Comparison of ENCODE assay signal across 13 mouse cellular contexts in the genomic region with DNA sequence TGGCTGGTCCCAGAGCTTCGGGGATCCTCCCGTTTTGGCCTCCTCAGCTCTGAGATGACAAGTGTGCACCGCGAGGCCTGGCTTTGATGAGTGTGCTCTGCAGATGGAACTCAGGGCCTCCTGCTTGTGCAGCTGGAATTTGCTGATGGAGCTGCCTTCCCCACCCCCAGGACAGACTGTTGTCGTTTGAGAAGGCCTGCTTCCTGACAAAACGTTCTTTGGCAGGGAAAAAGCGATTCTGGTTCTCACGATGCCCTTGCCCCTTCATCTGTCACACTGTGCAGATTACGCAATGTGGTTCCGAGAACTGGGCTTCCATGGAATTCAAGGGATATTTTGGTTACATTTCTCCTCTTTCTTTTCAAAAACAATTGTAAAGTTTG. TPM values are rescaled to one million over a fixed set of nuclear protein-coding genes. Genes with fewer than 3 reads are reported as not detected.
DNase-seq lines count a peak whose midpoint lies in the region; ATAC-seq and TF ChIP-seq lines count a peak whose summit lies in the region.
"Had no signal": no experiment of that assay in that cellular context is flagged by ENCODE, and none has a peak within 500 bp of the region (broad histone marks: within the 10 kb centered on the region; RNA-seq: fewer than 3 reads in every experiment).

No protein-coding gene starts in this region.

- WGBS in heart, postnatal 0 days = 30% methylated on average over 10 of the region's 10 CpGs
- WGBS in lung, adult 2 months = 43% methylated on average over 10 of the region's 10 CpGs
- WGBS in stomach, postnatal 0 days = 30% methylated on average over 10 of the region's 10 CpGs

- no peak for TF ChIP-seq CTCF in heart, postnatal 0 days (IDR thresholded peaks at IDR 0.05; ENCODE audit: low read depth)
- TF ChIP-seq CTCF in lung, adult 2 months (IDR thresholded peaks at IDR 0.05; ENCODE audit: insufficient read depth, low read length) = no peak
- TF ChIP-seq CTCF in stomach, postnatal 0 days (IDR thresholded peaks at IDR 0.05; ENCODE audit: low read depth) = no peak

- DNase-seq in heart, postnatal 0 days (ENCODE audit: low spot score) = peak; percentile 12
- no peak for DNase-seq in heart, postnatal 25 days (ENCODE audit: low spot score)
- DNase-seq in lung, adult 18-20 months = peak; percentile 50 to 63
- no peak for DNase-seq in lung, adult 2 months
- peak; percentile 34 for DNase-seq in brain, adult 2 months (ENCODE audit: low read depth, low spot score)
- no peak for DNase-seq in stomach, postnatal 0 days (ENCODE audit: low spot score)
- DNase-seq in c-Kit-positive CD71-positive TER-119-positive erythroid progenitor cells, embryonic 14.5 days (ENCODE audit: low spot score) = no peak

- H3K27ac ChIP-seq in heart, postnatal 0 days (ENCODE audit: low read depth) = no peak overlapping the region
- 0 out of 2 replicates have a peak overlapping the region, but pooled peaks have one; percentile 5 for H3K27ac ChIP-seq in stomach, postnatal 0 days (replicated peaks)
- H3K27ac ChIP-seq: hindbrain, embryonic 14.5 days; left cerebral cortex, adult 2 months; liver, embryonic 14.5 days; midbrain, embryonic 15.5 days; neural tube, embryonic 15.5 days had no signal

- H3K36me3 ChIP-seq in heart, postnatal 0 days (replicated peaks; ENCODE audit: control insufficient read depth, insufficient read depth, low read length) = no peaks in the 10 kb centered on the region
- H3K36me3 ChIP-seq in stomach, postnatal 0 days (ENCODE audit: control insufficient read depth, insufficient read depth, low read length) = no peaks in the 10 kb centered on the region
- H3K36me3 ChIP-seq: midbrain, embryonic 15.5 days; neural tube, embryonic 15.5 days had no signal

- ATAC-seq in heart, postnatal 0 days (ENCODE audit: insufficient read depth, low read depth) = peak; percentile 44; the same call in 1 of the 2 replicates
- ATAC-seq in stomach, postnatal 0 days (ENCODE audit: low FRiP score, low TSS enrichment) = 0 out of 2 replicates have a peak, but pooled peaks have one; percentile 24

- no peaks in the 10 kb centered on the region for H3K9me3 ChIP-seq in heart, postnatal 0 days (replicated peaks; ENCODE audit: control insufficient read depth, low read length)
- H3K9me3 ChIP-seq in stomach, postnatal 0 days (ENCODE audit: control insufficient read depth, low read length) = no peaks in the 10 kb centered on the region
- H3K9me3 ChIP-seq: midbrain, embryonic 15.5 days; neural tube, embryonic 15.5 days had no signal

- no peak for TF ChIP-seq POLR2A in lung, adult 2 months (IDR thresholded peaks at IDR 0.05; ENCODE audit: borderline replicate concordance, extremely low read depth, low read depth, low read length)

- TF ChIP-seq EP300 in heart, postnatal 0 days (IDR thresholded peaks at IDR 0.05; ENCODE audit: low read depth) = no peak
- TF ChIP-seq EP300 in stomach, postnatal 0 days (optimal IDR thresholded peaks at IDR 0.05) = no peak

- H3K4me1 ChIP-seq in heart, postnatal 0 days (ENCODE audit: control insufficient read depth, insufficient read depth) = no peaks in the 10 kb centered on the region
- H3K4me1 ChIP-seq in lung, adult 2 months (ENCODE audit: control insufficient read depth, insufficient read depth, low read length) = no peaks in the 10 kb centered on the region; the same call in 1 of the 2 replicates
- 0 out of 2 replicates have a peak, but pooled peaks cover 3% of the 10 kb centered on the region for H3K4me1 ChIP-seq in stomach, postnatal 0 days (replicated peaks; ENCODE audit: control insufficient read depth, insufficient read depth)

- no peaks in the 10 kb centered on the region for H3K27me3 ChIP-seq in heart, postnatal 0 days (ENCODE audit: control insufficient read depth, insufficient read depth, low read length)
- H3K27me3 ChIP-seq in stomach, postnatal 0 days (ENCODE audit: control insufficient read depth, insufficient read depth, low read length) = no peaks in the 10 kb centered on the region
- H3K27me3 ChIP-seq: midbrain, embryonic 15.5 days; Patski had no signal

- no peak overlapping the region for H3K4me2 ChIP-seq in heart, postnatal 0 days (ENCODE audit: low read depth, low read length)
- H3K4me2 ChIP-seq in stomach, postnatal 0 days (replicated peaks; ENCODE audit: low read depth) = no peak overlapping the region
- H3K4me2 ChIP-seq: hindbrain, embryonic 14.5 days; midbrain, embryonic 15.5 days; neural tube, embryonic 15.5 days had no signal

- H3K9ac ChIP-seq in heart, postnatal 0 days (replicated peaks; ENCODE audit: low read depth, low read length) = no peak overlapping the region
- H3K9ac ChIP-seq in stomach, postnatal 0 days (ENCODE audit: low read length) = no peak overlapping the region
- H3K9ac ChIP-seq: hindbrain, embryonic 14.5 days; liver, embryonic 14.5 days; midbrain, embryonic 15.5 days; neural tube, embryonic 15.5 days had no signal

- intact Hi-C loops in heart, postnatal 25 days (cut with DNase I) = loop anchor here (1.0 to 2.0 kb wide), 2 partner anchors 27 to 212 kb away; no protein-coding TSS in a partner anchor

- no peak overlapping the region for H3K4me3 ChIP-seq in heart, postnatal 0 days (ENCODE audit: low read depth, low read length)
- H3K4me3 ChIP-seq in lung, adult 2 months (replicated peaks; ENCODE audit: extremely low read depth, low read depth, low read length) = no peak overlapping the region
- no peak overlapping the region for H3K4me3 ChIP-seq in stomach, postnatal 0 days (ENCODE audit: low read depth, low read length)
- H3K4me3 ChIP-seq: left cerebral cortex, adult 2 months; midbrain, embryonic 15.5 days; neural tube, embryonic 15.5 days had no signal

RNA-seq across cellular contexts. Expression of a gene that starts 19.3 kb away (rescaled TPM):
- 17.3 and 27.4 TPM in 2 replicates for total RNA-seq in heart, postnatal 0 days (2014; rRNA removed; ENCODE audit: low replicate concordance)
- 16.9 and 17.7 TPM in 2 replicates for polyA plus RNA-seq in heart, postnatal 0 days (2015; fragmentation: Nextera tagmentation; extraction: Ambion mirVana)
- 10 to 100 TPM; 20.1 to 22.1 TPM for total RNA-seq in heart, postnatal 25 days (2021)
- 9.1 and 12.8 TPM in 2 replicates for polyA plus RNA-seq in lung, adult 2 months (2012; rRNA removed)
- polyA plus RNA-seq in stomach, postnatal 0 days (2015; fragmentation: Nextera tagmentation; extraction: Ambion mirVana) = 8.1 and 9.1 TPM in 2 replicates

Comparison
In these comparisons a context has a peak if more than half of its experiments do, and no peak if none do; other contexts are left out.
1. DNase-seq: peak in heart, postnatal 0 days (single experiment), lung, adult 18-20 months (2 of 2) and brain, adult 2 months (single experiment); none in heart, postnatal 25 days (single experiment), lung, adult 2 months (single experiment), stomach, postnatal 0 days (single experiment) and c-Kit-positive CD71-positive TER-119-positive erythroid progenitor cells, embryonic 14.5 days (single experiment).